Mouse (Mus musculus): Measurements from ENCODE around the gene Ddx49.

- TF ChIP-seq CTCF (IDR thresholded peaks at IDR 0.05) (no peak), EP300 (IDR thresholded peaks at IDR 0.05; ENCODE audit: insufficient read depth, low read depth, low read length) (no peak), POLR2A (IDR thresholded peaks at IDR 0.05; ENCODE audit: insufficient read depth, low read depth, low read length) (no peak)
These were observed 45.7 kb upstream of the Ddx49 start for GRCm38 (mm10) chr8:70347860-70348420.

All from heart, adult 2 months (tissue).